Mouse (Mus musculus) olfactory bulb, adult 2 months (tissue): ENCODE measurements at regions not wholly inside any gene's neighbourhood (a gene's known extent, or its start where the extent isn't known, plus 50 kb on each side); places are given as distances from the start of the nearest gene placed in this dataset.

ENCODE experiments used
- CTCF ChIP-seq: fragments of 200-500 bp; IDR thresholded peaks from 2 replicates; pipeline ENCODE4 v1.5.1; 2012; ENCODE audit warnings: low read depth, mild to moderate bottlenecking, low read length, moderate library complexity; ENCODE audit not compliant: insufficient read depth
- POLR2A ChIP-seq: fragments of 200-500 bp; IDR thresholded peaks from 2 replicates; pipeline ENCODE4 v1.6.1; 2012; ENCODE audit warnings: mild to moderate bottlenecking, low read depth, low read length, moderate library complexity; ENCODE audit not compliant: insufficient read depth

DNA sequence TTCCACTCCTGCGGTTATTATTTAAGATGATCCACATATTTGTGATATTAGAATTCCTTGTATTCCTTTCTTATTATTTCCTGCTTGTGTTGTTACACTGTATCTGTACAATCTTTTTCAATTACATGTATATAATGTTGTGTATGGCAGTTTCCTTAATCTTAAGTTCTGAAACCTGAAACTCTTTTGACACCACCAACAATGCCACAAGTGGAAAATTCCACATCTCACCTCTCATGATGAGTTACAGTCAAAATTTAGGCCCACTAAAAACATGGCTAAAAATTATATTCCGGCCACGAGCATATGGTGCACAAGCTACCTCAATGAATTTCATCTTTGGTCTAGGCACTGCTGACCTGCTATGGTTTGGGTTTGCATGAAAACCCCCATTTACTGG is 85.9 kb downstream of the 1700129C05Rik start:
- TF ChIP-seq CTCF (no peak), POLR2A (no peak)
